Mouse (Mus musculus) gastrocnemius, adult 18-20 months (tissue): Measurements from ENCODE around the gene Gys2. TPM values are rescaled to one million over a fixed set of nuclear protein-coding genes. Genes with fewer than 3 reads are reported as not detected.
"Not testable (repeated sequence)": the region's sequence is repeated elsewhere in the genome, so short reads cannot be mapped to it uniquely, and the experiment has no call there.

Source experiments
- DNase-seq: peaks from one replicate; pipeline ENCODE4 v3.0.0; 2021; ENCODE audit warnings: low spot score
- long read RNA-seq, 2 experiments: library from polyadenylated mRNA; stranded (forward); transcript quantifications; one replicate each; pipeline ENCODE4 v2.0.0; 2021
- total RNA-seq, 2 experiments: library from RNA; stranded (reverse); gene quantifications; 2 replicates each; pipeline ENCODE4 v1.2.3; 2021

The Gys2 gene
- total RNA-seq: under 1 TPM in 1 of 2 experiments, not detected in 1; 0.21 TPM
- long read RNA-seq, experiment 1: 0 reads
- long read RNA-seq, experiment 2: 0 reads

GRCm38 (mm10) chr6:142472801-142473203, at the start of gene Gys2:
Gys2 (minus strand) TSS chr6:142473109.
- DNase-seq: no peak

GRCm38 (mm10) chr6:142521591-142522110, 48.7 kb upstream of the Gys2 start:
- peak; percentile 26 for DNase-seq

- peak; percentile 32 for DNase-seq
These were observed 46.2 kb upstream of the Gys2 start for GRCm38 (mm10) chr6:142519110-142519509.

GRCm38 (mm10) chr6:142515379-142515778, 42.5 kb upstream of the Gys2 start:
- not testable (repeated sequence) for DNase-seq

GRCm38 (mm10) chr6:142514912-142515311, 42.0 kb upstream of the Gys2 start:
- DNase-seq: no peak

GRCm38 (mm10) chr6:142512902-142513301, 40.0 kb upstream of the Gys2 start:
- DNase-seq: no peak

GRCm38 (mm10) chr6:142511516-142512135, 38.7 kb upstream of the Gys2 start:
- no peak for DNase-seq

- no peak for DNase-seq
These were observed 35.8 kb upstream of the Gys2 start for GRCm38 (mm10) chr6:142508663-142509062.

GRCm38 (mm10) chr6:142507785-142508162, 34.9 kb upstream of the Gys2 start, which contains the start of gene Ldhb:
Ldhb (minus strand) TSS chr6:142507957.
- peak; percentile 77 for DNase-seq

GRCm38 (mm10) chr6:142507033-142507784, 34.3 kb upstream of the Gys2 start:
- DNase-seq: no peak

GRCm38 (mm10) chr6:142506338-142507032, 33.6 kb upstream of the Gys2 start:
- no peak for DNase-seq

- no peak for DNase-seq
These were observed 30.7 kb upstream of the Gys2 start for GRCm38 (mm10) chr6:142503601-142504000.

- no peak for DNase-seq
These were observed 29.7 kb upstream of the Gys2 start for GRCm38 (mm10) chr6:142502519-142503125.

- not testable (repeated sequence) for DNase-seq
These were observed 17.2 kb upstream of the Gys2 start for GRCm38 (mm10) chr6:142490114-142490513.

GRCm38 (mm10) chr6:142487638-142488037, 14.7 kb upstream of the Gys2 start:
- no peak for DNase-seq

- DNase-seq: no peak
These were observed 12.7 kb upstream of the Gys2 start for GRCm38 (mm10) chr6:142485478-142486123.

- no peak for DNase-seq
These were observed 4.3 kb upstream of the Gys2 start for GRCm38 (mm10) chr6:142477239-142477638.

GRCm38 (mm10) chr6:142471141-142471540, 1.8 kb downstream of the Gys2 start:
- DNase-seq: no peak

- no peak for DNase-seq
These were observed 3.3 kb downstream of the Gys2 start for GRCm38 (mm10) chr6:142469602-142470001.

- DNase-seq: no peak
These were observed 10.7 kb downstream of the Gys2 start for GRCm38 (mm10) chr6:142462194-142462593.
